Mouse (Mus musculus) heart, embryonic 10.5 days (tissue): ENCODE results near the gene Helz2. TPM values are rescaled to one million over a fixed set of nuclear protein-coding genes. Genes with fewer than 3 reads are reported as not detected.
A peak's percentile ranks its signal among the peaks of the same experiment; 100 is the strongest.
"Not testable (repeated sequence)": the region's sequence is repeated elsewhere in the genome, so short reads cannot be mapped to it uniquely, and the experiment has no call there.

Experiments
- DNase-seq: peaks from one replicate; pipeline ENCODE4 v3.0.0-alpha.2; 2017; ENCODE audit warnings: low spot score
- H3K27ac ChIP-seq: fragments of 300-500 bp; sonication (generic); 2 replicates; pipeline ENCODE4 v1.5.1; 2016; ENCODE audit warnings: mild to moderate bottlenecking
- H3K27me3 ChIP-seq: fragments of 300-500 bp; sonication (generic); 2 replicates; pipeline ENCODE4 v1.6.1; 2016; ENCODE audit warnings: mild to moderate bottlenecking; ENCODE audit not compliant: poor library complexity, insufficient read depth, severe bottlenecking
- H3K36me3 ChIP-seq: fragments of 300-500 bp; sonication (generic); 2 replicates; pipeline ENCODE4 v1.6.1; 2016; ENCODE audit warnings: mild to moderate bottlenecking, moderate library complexity
- H3K4me1 ChIP-seq: fragments of 300-500 bp; sonication (generic); 2 replicates; pipeline ENCODE4 v1.6.1; 2016; ENCODE audit warnings: mild to moderate bottlenecking
- H3K4me3 ChIP-seq: fragments of 300-500 bp; sonication (generic); 2 replicates; pipeline ENCODE4 v1.5.1; 2016; ENCODE audit warnings: mild to moderate bottlenecking, moderate library complexity
- H3K9me3 ChIP-seq: fragments of 300-500 bp; sonication (generic); 2 replicates; pipeline ENCODE4 v1.6.1; 2016; ENCODE audit warnings: mild to moderate bottlenecking, moderate library complexity
- WGBS: fragments of 180-500 bp; shearing (Covaris S2); methylation state at CpG from one replicate; pipeline ENCODE4 v1.1.7; 2016; 5-methylcytosine and 5-hydroxymethylcytosine counted together
- polyA plus RNA-seq: library from polyadenylated mRNA; unstranded; fragments of >200 nt; fragmentation: Nextera tagmentation; extraction: Ambion mirVana; gene quantifications from 2 replicates; pipeline ENCODE4 v1.2.1, GENCODE M21; 2016

The Helz2 gene
- 1.1 and 1.3 TPM in 2 replicates for polyA plus RNA-seq

DNA sequence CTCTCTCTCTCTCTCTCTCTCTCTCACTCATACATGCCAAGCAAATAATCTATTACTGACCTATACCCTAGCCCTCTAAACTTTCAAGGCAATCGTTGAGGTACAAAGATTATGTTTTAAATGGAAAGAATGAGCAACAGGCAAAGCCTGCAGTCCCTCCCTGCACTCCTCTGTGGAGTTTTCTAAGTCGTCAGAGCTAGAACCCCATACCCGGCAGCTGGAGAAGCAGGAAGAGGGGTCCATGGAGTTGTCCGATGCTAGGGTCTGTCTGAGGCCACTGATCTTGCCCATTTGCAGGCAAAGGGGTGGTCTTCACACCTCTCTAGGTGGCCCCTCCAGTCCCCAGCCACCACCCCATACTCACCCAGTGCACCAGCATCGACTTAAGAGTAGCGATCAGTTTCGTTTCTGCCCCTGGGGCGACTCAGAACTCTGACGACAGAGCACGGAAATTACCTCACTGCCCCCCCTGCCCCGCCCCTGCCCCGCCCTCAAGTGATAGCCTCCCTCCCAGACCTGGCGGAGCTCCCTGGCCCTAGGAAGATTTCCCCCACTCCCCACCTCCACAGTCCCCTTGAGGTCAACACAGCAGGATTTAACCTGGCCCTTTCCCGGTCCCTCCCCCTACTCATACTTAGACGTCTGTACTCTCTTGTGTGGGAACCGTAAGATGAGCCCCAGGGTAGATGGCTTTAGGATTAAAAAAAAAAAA lies at the start of gene Helz2:
TSS of gene Helz2 (minus strand) at position 426 of the 712 bp plus-strand sequence.
- 6% methylated on average over 16 of the region's 16 CpGs for WGBS
- H3K27ac ChIP-seq = peak within 1 kb of the TSS; percentile 75
- no peaks in the 10 kb centered on the region for H3K9me3 ChIP-seq
- peaks cover 16% of the 10 kb centered on the region; the same call in 1 of the 2 replicates for H3K27me3 ChIP-seq
- peaks cover 5% of the 10 kb centered on the region; the same call in 1 of the 2 replicates for H3K36me3 ChIP-seq
- H3K4me3 ChIP-seq = peak within 1 kb of the TSS; percentile 68
- peak; percentile 87 for DNase-seq
- H3K4me1 ChIP-seq = peaks cover 18% of the 10 kb centered on the region; the same call in 1 of the 2 replicates

DNA sequence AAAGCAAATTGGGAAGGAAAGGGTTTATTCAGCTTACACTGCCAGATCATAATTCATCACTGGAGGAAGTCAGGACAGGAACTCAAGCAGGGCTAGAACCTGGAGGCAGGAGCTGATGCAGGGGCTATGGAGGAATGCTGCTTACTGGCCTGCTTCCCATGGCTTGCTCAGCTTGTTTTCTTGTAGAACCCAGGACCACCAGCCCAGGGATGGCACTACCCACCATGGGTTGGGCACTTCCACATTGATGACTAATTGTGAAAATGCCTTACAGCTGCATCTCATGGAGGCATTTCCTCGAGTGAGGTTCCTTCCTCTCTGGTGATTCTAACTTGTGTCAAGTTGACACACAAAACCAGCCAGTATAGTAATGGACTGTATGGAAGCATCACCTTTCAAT lies 49.1 kb upstream of the Helz2 start:
- Histone ChIP-seq H3K4me3 (no peak overlapping the region), H3K9me3 (no peaks in the 10 kb centered on the region), H3K36me3 (peaks cover 5% of the 10 kb centered on the region; the same call in 1 of the 2 replicates), H3K27ac (no peak overlapping the region), H3K4me1 (peaks cover 10% of the 10 kb centered on the region; the same call in 1 of the 2 replicates), H3K27me3 (no peaks in the 10 kb centered on the region)
- WGBS = 82% methylated on average over 1 of the region's 1 CpGs
- DNase-seq = no peak

DNA sequence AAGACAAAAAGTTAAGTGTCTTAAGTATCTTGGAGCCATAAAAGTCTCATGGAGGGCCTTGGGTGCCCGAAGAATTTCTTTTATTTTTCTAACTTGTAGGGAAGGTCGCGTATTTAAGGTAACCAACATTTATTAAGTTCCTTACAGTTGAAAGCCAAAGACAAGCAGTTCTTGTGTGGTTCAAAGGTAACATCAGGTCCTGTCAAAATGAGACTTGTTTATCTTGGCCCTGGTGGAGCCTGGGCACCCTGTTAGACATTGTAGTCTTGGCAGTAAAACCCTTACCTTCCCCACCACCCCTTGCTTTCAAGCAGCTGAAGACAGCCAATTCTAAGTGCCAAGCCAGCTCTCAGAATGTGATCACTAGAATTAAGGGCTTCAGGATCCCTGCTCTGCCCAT lies 46.9 kb upstream of the Helz2 start:
- DNase-seq = no peak
- Histone ChIP-seq H3K27ac (peak overlapping the region; percentile 97; the same call in 1 of the 2 replicates), H3K9me3 (no peaks in the 10 kb centered on the region), H3K4me1 (peaks cover 10% of the 10 kb centered on the region; the same call in 1 of the 2 replicates), H3K27me3 (no peaks in the 10 kb centered on the region), H3K36me3 (peaks cover 12% of the 10 kb centered on the region), H3K4me3 (peak overlapping the region; percentile 69)
- WGBS = 73% methylated on average over 3 of the region's 3 CpGs

DNA sequence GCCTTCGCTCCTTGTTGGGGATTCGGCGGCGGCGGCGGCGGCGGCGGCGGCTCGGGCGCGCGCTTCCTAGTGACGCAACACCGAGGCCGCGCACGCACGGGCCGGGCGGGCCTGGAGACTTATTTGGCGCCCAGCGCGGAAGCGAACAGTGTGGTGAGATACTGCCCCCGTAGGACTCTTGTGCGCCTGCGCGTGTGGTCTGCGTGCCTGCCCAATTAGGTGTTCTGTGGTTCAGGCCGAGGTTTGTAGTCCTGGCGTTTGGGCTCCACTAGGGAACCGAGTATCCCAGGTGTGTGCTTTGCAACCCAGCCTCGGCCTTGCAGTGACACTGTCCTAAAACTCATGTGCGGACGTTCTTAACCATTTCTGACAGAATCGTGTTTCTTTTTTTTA lies 46.1 kb upstream of the Helz2 start, which contains the start of gene Gmeb2:
TSS of gene Gmeb2 (minus strand) at position 78 of the 393 bp plus-strand sequence.
- H3K9me3 ChIP-seq, H3K27me3 ChIP-seq, H3K4me1 ChIP-seq: not testable (repeated sequence)
- WGBS = 4% methylated on average over 37 of the region's 38 CpGs
- H3K27ac ChIP-seq = peak within 1 kb of the TSS; percentile 97
- peaks cover 18% of the 10 kb centered on the region for H3K36me3 ChIP-seq
- H3K4me3 ChIP-seq = peak within 1 kb of the TSS; percentile 69
- peak; percentile 98 for DNase-seq

DNA sequence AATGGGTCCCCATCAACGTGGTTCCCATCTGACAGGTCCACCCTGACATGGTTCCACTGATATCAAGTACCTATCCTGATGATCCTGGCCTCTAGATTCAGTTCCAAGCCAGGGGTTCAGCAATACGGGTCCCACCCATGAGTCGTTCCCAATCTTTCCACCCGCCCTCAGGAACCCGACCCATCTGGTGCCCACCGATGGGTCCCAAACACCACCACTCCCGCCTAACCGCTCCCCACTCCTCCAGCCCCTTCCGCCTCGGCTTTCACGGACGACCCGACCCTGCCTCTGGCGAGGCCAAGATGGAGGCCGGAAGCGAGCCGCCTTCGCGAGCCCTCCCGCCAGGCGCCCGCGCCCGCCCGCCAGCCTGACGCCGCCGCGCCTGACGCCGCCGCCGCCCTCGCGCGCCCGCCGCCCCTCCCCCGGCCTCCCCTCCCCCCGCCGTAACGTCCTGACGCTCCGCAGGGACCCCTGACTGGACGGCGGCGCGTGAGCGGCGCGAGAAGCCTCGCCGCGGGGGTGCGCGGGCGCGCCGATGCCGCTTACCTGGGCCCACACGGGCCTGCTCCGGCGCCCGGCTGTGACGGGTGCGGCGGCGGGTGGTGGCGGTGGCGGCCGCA lies 45.6 kb upstream of the Helz2 start:
- Histone ChIP-seq H3K4me1 (peaks cover 10% of the 10 kb centered on the region; the same call in 1 of the 2 replicates), H3K4me3 (peak overlapping the region; percentile 69), H3K36me3 (peaks cover 19% of the 10 kb centered on the region), H3K27me3 (no peaks in the 10 kb centered on the region), H3K27ac (peak overlapping the region; percentile 97), H3K9me3 (no peaks in the 10 kb centered on the region)
- peak; percentile 95 for DNase-seq
- under 1% methylated on average over 59 of the region's 71 CpGs for WGBS

DNA sequence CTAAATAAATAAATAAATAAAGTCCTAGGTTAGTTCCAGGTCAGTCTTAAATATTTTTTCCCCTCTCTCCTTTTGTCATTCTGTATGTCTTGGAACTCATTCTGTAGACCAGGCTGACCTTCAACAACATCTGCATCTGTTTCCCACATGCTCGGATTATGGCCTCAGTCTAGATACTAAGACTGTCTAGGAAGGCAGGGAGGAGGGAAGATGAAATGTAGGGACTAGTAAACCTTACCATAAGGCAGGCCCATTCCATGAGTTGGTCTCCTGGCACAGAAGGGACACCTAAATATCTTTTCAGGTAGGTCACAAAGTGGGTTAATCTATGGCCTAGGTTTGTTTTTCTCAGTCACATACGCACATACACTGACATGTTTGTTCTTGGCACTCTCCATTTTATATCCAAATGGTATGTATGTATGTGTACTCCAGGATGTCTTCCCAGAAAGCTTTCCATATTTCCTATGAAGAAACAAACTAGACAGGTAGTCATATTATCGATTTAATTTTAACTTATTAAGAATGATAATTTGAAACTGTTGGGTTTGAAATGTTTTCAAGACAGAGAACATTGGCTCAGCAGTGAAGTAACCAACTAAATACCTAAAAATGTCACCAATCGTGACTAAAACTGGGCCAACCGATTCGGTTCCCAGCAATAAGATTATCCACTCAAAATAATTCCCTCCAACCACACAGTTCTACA lies 45.0 kb upstream of the Helz2 start:
- no peak for DNase-seq
- no peaks in the 10 kb centered on the region for H3K27me3 ChIP-seq
- H3K9me3 ChIP-seq = no peaks in the 10 kb centered on the region
- peak overlapping the region; percentile 97 for H3K27ac ChIP-seq
- H3K4me1 ChIP-seq = peaks cover 10% of the 10 kb centered on the region; the same call in 1 of the 2 replicates
- peak overlapping the region; percentile 69 for H3K4me3 ChIP-seq
- WGBS = 58% methylated on average over 6 of the region's 6 CpGs
- peaks cover 22% of the 10 kb centered on the region for H3K36me3 ChIP-seq

DNA sequence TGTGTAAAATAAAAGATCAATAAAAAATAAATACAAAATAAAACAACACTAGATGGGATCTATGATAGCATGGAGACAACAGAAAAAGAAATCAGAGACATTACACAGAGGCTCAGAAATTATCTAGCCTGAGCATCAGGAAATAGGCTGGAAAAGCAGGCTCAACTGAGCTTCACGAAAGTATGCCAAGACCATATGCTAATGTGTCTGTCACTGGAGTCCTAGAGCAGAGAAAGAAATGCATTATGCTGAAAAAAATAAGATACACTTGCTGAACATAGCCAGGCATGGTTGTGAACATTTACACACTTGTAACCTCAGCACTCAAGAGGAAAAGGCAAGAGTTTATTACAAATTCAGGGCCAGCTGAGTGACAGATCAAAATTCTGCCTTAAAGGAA lies 38.1 kb upstream of the Helz2 start:
- DNase-seq = no peak
- H3K27ac ChIP-seq = no peak overlapping the region
- no peaks in the 10 kb centered on the region for H3K9me3 ChIP-seq
- WGBS = 81% methylated on average over 1 of the region's 1 CpGs
- H3K4me3 ChIP-seq = no peak overlapping the region
- peaks cover 46% of the 10 kb centered on the region for H3K36me3 ChIP-seq
- H3K4me1 ChIP-seq = no peaks in the 10 kb centered on the region
- H3K27me3 ChIP-seq = no peaks in the 10 kb centered on the region

DNA sequence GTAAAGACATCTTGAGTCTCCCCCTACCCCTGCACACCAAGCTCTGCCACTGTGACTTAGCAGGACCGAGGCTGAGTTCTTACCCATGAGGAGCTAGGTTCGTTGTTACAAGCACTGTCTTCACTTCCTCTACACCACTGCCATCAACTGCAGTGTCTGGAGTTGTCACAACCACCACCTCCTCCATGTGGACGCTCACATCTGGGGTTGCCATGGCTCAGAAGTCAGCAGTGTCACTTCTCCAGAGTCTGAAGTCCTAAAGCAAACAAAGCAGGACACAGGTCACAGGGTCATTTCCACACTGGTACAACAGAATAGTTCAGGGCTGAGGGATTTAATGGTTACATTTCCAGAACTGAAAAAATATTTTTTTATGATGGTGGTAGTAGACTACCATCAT lies 36.0 kb upstream of the Helz2 start:
- H3K4me3 ChIP-seq = no peak overlapping the region
- peaks cover 47% of the 10 kb centered on the region for H3K36me3 ChIP-seq
- no peak overlapping the region for H3K27ac ChIP-seq
- 85% methylated on average over 3 of the region's 3 CpGs for WGBS
- no peak for DNase-seq
- H3K9me3 ChIP-seq = no peaks in the 10 kb centered on the region
- no peaks in the 10 kb centered on the region for H3K27me3 ChIP-seq
- no peaks in the 10 kb centered on the region for H3K4me1 ChIP-seq

DNA sequence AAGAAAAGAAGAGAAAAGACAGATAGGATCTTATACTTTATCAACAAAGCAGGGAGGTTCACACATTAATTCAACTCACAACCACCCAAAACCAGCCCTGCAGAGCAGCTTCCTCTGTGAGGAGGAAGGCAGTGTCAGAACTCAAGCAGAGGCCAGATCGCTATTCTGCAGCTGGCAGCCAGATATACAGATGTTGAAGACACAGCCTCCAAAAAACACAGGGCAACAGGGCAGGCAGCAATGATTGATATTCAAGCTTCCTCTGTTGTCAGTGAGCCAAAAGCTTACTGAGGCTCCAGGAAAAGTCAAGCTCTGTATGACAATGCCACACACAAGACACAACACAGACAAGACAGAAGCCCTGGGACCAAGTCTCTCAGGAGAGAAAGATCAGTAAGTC lies 34.9 kb upstream of the Helz2 start:
- 77% methylated on average over 1 of the region's 1 CpGs for WGBS
- Histone ChIP-seq H3K9me3 (no peaks in the 10 kb centered on the region), H3K27ac (no peak overlapping the region), H3K36me3 (peaks cover 47% of the 10 kb centered on the region), H3K4me3 (no peak overlapping the region), H3K4me1 (no peaks in the 10 kb centered on the region), H3K27me3 (no peaks in the 10 kb centered on the region)
- DNase-seq = no peak

DNA sequence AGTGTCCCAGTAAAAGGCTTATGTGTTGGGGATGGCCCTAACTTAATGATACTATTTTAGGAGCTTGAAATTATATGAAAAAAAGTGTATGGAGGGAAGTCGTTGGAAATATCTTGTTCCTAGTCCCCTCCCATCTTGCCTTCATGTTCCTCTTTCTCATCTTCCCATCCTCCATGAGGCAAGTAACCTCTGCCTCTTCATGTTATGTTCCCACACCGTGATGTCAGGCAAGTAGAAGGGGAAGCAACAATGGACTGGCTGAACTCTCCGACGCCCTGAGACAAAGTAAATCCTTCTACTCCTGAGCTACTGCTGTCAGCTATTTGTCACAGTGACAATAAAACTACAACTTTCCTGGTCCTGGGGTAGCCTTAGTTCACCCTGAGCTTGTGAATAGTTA lies 32.8 kb upstream of the Helz2 start:
- WGBS = 90% methylated on average over 4 of the region's 4 CpGs
- Histone ChIP-seq H3K27me3 (no peaks in the 10 kb centered on the region), H3K27ac (no peak overlapping the region), H3K36me3 (peaks cover 58% of the 10 kb centered on the region), H3K4me1 (no peaks in the 10 kb centered on the region), H3K4me3 (no peak overlapping the region), H3K9me3 (no peaks in the 10 kb centered on the region)
- no peak for DNase-seq

DNA sequence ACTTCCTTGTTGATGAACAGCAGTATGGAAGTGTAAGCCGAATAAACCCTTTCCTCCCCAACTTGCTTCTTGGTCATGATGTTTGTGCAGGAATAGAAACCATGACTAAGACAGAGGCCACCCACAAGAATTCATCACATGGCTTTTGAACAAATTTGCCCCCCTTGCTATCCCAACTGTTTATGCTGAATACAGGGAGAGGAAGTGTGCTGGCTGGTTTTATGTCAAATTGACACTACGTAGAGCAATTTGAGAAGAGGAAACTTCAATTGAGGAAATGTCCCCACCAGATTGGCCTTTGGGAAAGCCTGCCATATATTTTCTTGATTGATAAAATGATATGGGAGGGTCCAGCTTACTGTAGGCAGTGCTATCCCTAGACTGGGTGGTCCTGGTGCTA lies 32.0 kb upstream of the Helz2 start:
- Histone ChIP-seq H3K4me3 (no peak overlapping the region), H3K4me1 (no peaks in the 10 kb centered on the region), H3K27me3 (no peaks in the 10 kb centered on the region), H3K9me3 (no peaks in the 10 kb centered on the region), H3K36me3 (peaks cover 66% of the 10 kb centered on the region), H3K27ac (no peak overlapping the region)
- WGBS = 92% methylated on average over 2 of the region's 2 CpGs
- no peak for DNase-seq

DNA sequence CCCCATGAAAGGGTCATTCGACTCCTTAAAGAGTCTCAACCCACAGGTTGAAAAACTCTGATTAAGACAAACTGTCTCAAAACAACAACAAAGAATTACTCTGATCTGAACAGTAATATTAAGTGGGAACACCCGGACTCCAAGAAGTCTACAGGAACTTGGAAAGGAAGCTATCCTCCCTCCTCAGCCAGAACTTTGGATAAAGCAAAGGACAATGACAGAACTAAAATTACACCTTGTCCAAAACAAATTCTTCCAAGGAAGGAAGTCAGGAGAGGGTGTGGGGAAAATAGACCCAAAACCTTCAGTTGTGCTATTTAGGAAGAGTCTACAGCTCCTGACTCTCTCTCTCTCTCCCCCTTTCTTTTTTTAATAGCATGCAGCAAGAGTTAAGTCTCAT lies 30.3 kb upstream of the Helz2 start:
- Histone ChIP-seq H3K27ac (no peak overlapping the region), H3K36me3 (peaks cover 68% of the 10 kb centered on the region), H3K4me1 (no peaks in the 10 kb centered on the region), H3K4me3 (no peak overlapping the region), H3K9me3 (no peaks in the 10 kb centered on the region), H3K27me3 (no peaks in the 10 kb centered on the region)
- 89% methylated on average over 2 of the region's 2 CpGs for WGBS
- no peak for DNase-seq

DNA sequence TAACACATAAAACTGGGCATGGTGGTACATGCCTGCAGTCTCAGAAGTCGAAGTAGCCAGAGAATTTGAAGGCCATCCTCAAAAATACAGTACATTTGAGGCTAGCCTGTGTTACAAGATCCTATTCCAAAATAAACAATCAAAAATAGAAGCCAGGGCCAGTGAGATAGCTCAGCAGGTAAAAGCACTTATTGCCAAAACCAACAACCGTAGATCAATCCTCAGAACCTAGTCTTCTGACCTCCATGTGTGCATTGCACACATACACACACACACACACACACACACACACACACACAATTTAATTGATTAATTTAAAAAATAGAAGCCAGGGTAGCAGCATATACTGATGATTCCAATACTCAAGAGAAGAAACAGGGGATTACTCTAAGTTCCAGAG lies 25.0 kb upstream of the Helz2 start:
- H3K27ac ChIP-seq = no peak overlapping the region
- no peaks in the 10 kb centered on the region for H3K27me3 ChIP-seq
- no peaks in the 10 kb centered on the region for H3K4me1 ChIP-seq
- no peak for DNase-seq
- WGBS = 93% methylated on average over 2 of the region's 2 CpGs
- peaks cover 77% of the 10 kb centered on the region for H3K36me3 ChIP-seq
- H3K4me3 ChIP-seq = no peak overlapping the region
- H3K9me3 ChIP-seq = no peaks in the 10 kb centered on the region
